Mouse (Mus musculus) stomach, embryonic 16.5 days (tissue): ENCODE measurements around the gene Parp6. TPM values are rescaled to one million over a fixed set of nuclear protein-coding genes. Genes with fewer than 3 reads are reported as not detected.

ENCODE experiments used
- ATAC-seq: fragments of 200-750 bp; cut with Nextera tagmentation; 2 replicates; pipeline ENCODE4 v1.8.0; 2017; ENCODE audit warnings: moderate number of reproducible peaks, moderate TSS enrichment; ENCODE audit not compliant: insufficient read depth, low FRiP score
- H3K27ac ChIP-seq: fragments of 300-500 bp; sonication (generic); 2 replicates; pipeline ENCODE4 v1.5.1; 2014; ENCODE audit warnings: low read length
- H3K27me3 ChIP-seq: fragments of 300-500 bp; sonication (generic); 2 replicates; pipeline ENCODE4 v1.6.1; 2014; ENCODE audit warnings: low read length, control low read depth, mixed read lengths; ENCODE audit not compliant: control insufficient read depth, insufficient read depth
- H3K36me3 ChIP-seq: fragments of 300-500 bp; sonication (generic); 2 replicates; pipeline ENCODE4 v1.6.1; 2014; ENCODE audit warnings: low read length; ENCODE audit not compliant: control insufficient read depth, insufficient read depth
- H3K4me1 ChIP-seq: fragments of 300-500 bp; sonication (generic); 2 replicates; pipeline ENCODE4 v1.6.1; 2014; ENCODE audit warnings: low read length, control low read depth, mixed read lengths; ENCODE audit not compliant: control insufficient read depth, insufficient read depth
- H3K4me2 ChIP-seq: fragments of 300-500 bp; sonication (generic); 2 replicates; pipeline ENCODE4 v1.6.1; 2014; ENCODE audit warnings: low read depth, low read length, mixed read lengths
- H3K4me3 ChIP-seq: fragments of 300-500 bp; sonication (generic); replicated peaks from 2 replicates; pipeline ENCODE4 v1.5.1; 2014; ENCODE audit warnings: mild to moderate bottlenecking, low read length
- H3K9ac ChIP-seq: fragments of 300-500 bp; sonication (generic); 2 replicates; pipeline ENCODE4 v1.6.1; 2014; ENCODE audit warnings: low read length
- H3K9me3 ChIP-seq: fragments of 300-500 bp; sonication (generic); replicated peaks from 2 replicates; pipeline ENCODE4 v1.6.1; 2016; ENCODE audit warnings: low read length, control low read depth; ENCODE audit not compliant: control insufficient read depth
- WGBS: fragments of 180-500 bp; shearing (Covaris S2); extraction: QIAGEN DNeasy Blood & Tissue Kit; methylation state at CpG from one replicate; pipeline ENCODE4 v1.1.7; 2014; 5-methylcytosine and 5-hydroxymethylcytosine counted together
- polyA plus RNA-seq: library from polyadenylated mRNA; unstranded; fragments of >200 nt; fragmentation: Nextera tagmentation; extraction: Ambion mirVana; gene quantifications from 2 replicates; pipeline ENCODE4 v1.2.1, GENCODE M21; 2015

Parp6 gene
- polyA plus RNA-seq, 1 experiment from 2014 or later = 31.1 TPM

DNA sequence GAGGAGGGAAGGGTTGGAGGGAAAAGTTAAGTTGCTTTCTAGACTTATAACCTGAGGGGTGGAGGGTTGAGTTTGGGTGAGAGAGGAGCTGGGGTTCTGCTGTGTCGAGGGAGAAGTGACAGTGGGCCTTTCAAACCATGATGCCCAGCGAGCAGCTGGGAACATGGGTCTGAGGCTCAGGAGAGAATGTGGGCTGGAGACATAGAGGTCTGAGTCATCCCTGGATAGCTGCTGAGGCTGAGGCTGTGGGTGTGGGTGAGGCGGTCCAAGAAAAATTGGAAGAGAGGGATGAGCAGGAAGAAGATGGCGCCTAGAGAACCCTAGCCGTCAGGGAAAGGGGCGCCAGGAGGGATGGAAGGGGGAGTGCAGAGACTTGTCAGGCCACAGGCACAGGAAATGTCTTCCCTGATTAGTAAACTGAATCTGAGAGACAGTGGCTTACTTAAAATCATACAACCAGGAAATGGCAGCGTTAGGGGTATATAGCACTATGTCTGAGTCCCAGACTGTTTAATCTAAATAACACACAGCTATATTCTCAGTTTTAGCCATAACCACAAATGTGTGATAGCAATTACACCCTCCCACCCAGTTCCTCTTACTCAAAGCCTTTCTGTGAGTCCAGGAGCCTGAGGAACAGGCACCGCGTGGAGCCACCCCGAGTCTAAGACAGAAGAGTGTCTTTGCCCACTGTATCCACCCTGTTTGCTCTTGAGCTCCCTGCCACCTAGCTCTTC, 27.2 kb upstream of the Parp6 start:
- no peaks in the 10 kb centered on the region for H3K36me3 ChIP-seq
- no peaks in the 10 kb centered on the region for H3K9me3 ChIP-seq
- no peak overlapping the region for H3K27ac ChIP-seq
- H3K4me1 ChIP-seq = 0 out of 2 replicates have a peak, but pooled peaks cover 3% of the 10 kb centered on the region
- 72% methylated on average over 10 of the region's 10 CpGs for WGBS
- no peak overlapping the region for H3K4me3 ChIP-seq
- no peak overlapping the region for H3K9ac ChIP-seq
- no peaks in the 10 kb centered on the region; the same call in 1 of the 2 replicates for H3K27me3 ChIP-seq
- H3K4me2 ChIP-seq = no peak overlapping the region
- no peak for ATAC-seq

DNA sequence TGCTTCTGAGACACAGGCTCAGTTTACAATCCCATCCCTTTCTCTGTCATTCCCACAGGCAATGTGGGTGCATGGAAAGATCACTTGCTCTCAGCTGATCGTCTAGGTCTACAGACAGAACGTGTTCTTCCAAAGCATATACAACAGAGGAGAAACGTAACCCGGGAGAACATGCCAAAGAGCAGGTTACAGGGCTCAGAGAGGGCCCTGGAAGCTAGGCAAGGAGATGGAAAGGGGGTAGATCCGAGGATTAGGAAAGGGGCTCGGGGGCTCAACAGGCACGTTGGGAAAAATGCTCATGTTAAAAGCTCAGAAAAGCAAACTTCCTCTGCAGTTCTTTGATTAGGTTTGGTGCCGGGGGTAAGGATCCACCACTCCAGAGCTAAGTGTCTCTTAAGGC, 15.4 kb upstream of the Parp6 start:
- ATAC-seq = no peak
- H3K4me1 ChIP-seq = no peaks in the 10 kb centered on the region
- WGBS = 69% methylated on average over 8 of the region's 8 CpGs

GRCm38 (mm10) chr9:59605967-59606366, 11.1 kb upstream of the Parp6 start:
- no peak overlapping the region for H3K27ac ChIP-seq
- no peaks in the 10 kb centered on the region for H3K9me3 ChIP-seq
- H3K4me2 ChIP-seq = no peak overlapping the region
- peaks cover 10% of the 10 kb centered on the region for H3K27me3 ChIP-seq
- no peak overlapping the region for H3K9ac ChIP-seq
- WGBS = 60% methylated on average over 6 of the region's 6 CpGs
- no peaks in the 10 kb centered on the region for H3K36me3 ChIP-seq
- H3K4me3 ChIP-seq = no peak overlapping the region
- H3K4me1 ChIP-seq = no peaks in the 10 kb centered on the region
- ATAC-seq = no peak

More for the DNA sequence above, 15.4 kb upstream of the Parp6 start:
- Histone ChIP-seq H3K4me3 (no peak overlapping the region), H3K9ac (no peak overlapping the region), H3K27me3 (peaks cover 10% of the 10 kb centered on the region), H3K4me2 (no peak overlapping the region), H3K9me3 (no peaks in the 10 kb centered on the region), H3K27ac (no peak overlapping the region), H3K36me3 (no peaks in the 10 kb centered on the region)

DNA sequence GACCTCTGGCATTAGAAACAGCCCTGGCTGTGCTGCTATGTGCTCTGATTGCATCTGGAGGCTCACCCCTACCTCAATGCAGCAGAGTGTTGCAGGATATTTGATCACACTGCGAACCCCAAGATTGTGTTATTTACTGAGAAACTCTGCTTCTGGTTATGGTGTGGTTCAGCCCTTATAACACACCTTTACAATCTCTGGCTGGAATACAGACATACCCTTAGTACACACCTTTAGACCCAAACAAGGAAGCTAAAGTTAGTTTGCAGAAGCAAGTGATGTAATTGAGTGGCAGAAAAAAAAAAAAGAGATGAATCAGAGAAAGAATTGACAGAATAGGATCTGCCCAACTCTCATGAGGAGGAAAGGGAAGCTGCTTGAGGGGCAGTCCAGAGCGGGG, 6.1 kb upstream of the Parp6 start:
- H3K4me1 ChIP-seq = no peaks in the 10 kb centered on the region
- WGBS = 82% methylated on average over 2 of the region's 2 CpGs
- H3K4me3 ChIP-seq = no peak overlapping the region
- no peak overlapping the region for H3K27ac ChIP-seq
- H3K27me3 ChIP-seq = no peaks in the 10 kb centered on the region
- no peak overlapping the region for H3K4me2 ChIP-seq
- H3K9ac ChIP-seq = no peak overlapping the region
- no peaks in the 10 kb centered on the region for H3K9me3 ChIP-seq
- no peaks in the 10 kb centered on the region for H3K36me3 ChIP-seq
- ATAC-seq = no peak

- H3K4me1 ChIP-seq = 0 out of 2 replicates have a peak, but pooled peaks cover 3% of the 10 kb centered on the region
- H3K9me3 ChIP-seq = no peaks in the 10 kb centered on the region
- H3K9ac ChIP-seq = no peak overlapping the region
- 79% methylated on average over 2 of the region's 2 CpGs for WGBS
- H3K36me3 ChIP-seq = no peaks in the 10 kb centered on the region
- no peak overlapping the region for H3K27ac ChIP-seq
- H3K4me3 ChIP-seq = no peak overlapping the region
- no peak overlapping the region for H3K4me2 ChIP-seq
- no peaks in the 10 kb centered on the region for H3K27me3 ChIP-seq
- ATAC-seq = no peak
These were observed 1.3 kb upstream of the Parp6 start for GRCm38 (mm10) chr9:59615797-59616196.

GRCm38 (mm10) chr9:59617307-59617973, 356 bp downstream of the Parp6 start:
- Histone ChIP-seq H3K4me2 (peak overlapping the region; percentile 55), H3K27ac (peak overlapping the region; percentile 89), H3K27me3 (no peaks in the 10 kb centered on the region), H3K9ac (peak overlapping the region; percentile 90), H3K9me3 (no peaks in the 10 kb centered on the region), H3K4me1 (0 out of 2 replicates have a peak, but pooled peaks cover 3% of the 10 kb centered on the region), H3K4me3 (peak overlapping the region; percentile 84), H3K36me3 (no peaks in the 10 kb centered on the region)
- under 1% methylated on average over 58 of the region's 58 CpGs for WGBS
- ATAC-seq = no peak

DNA sequence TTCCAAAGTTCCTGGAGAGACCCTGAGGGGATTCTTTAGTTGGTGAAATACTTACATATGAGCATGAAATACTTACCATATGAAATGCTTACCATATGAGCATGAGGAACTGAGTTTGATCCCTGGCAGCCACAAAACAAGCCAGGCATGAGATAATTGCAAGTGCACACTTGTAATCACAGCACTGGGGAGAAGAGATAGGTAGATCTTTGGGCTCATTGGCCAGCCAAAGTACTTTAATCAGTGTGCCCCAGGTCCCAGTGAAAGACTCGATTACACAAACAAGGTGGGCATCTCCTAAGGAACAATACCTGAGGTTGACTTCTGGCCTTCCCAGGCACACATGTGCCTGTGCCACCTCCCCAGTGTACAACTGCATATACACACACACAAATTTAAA, 21.3 kb downstream of the Parp6 start:
- WGBS = 87% methylated on average over 1 of the region's 1 CpGs
- H3K4me3 ChIP-seq = no peak overlapping the region
- no peaks in the 10 kb centered on the region for H3K9me3 ChIP-seq
- H3K4me2 ChIP-seq = no peak overlapping the region
- H3K4me1 ChIP-seq = no peaks in the 10 kb centered on the region
- no peak overlapping the region for H3K9ac ChIP-seq
- no peaks in the 10 kb centered on the region for H3K27me3 ChIP-seq
- no peak overlapping the region for H3K27ac ChIP-seq
- H3K36me3 ChIP-seq = 0 out of 2 replicates have a peak, but pooled peaks cover 5% of the 10 kb centered on the region
- ATAC-seq = no peak

- H3K9ac ChIP-seq = no peak overlapping the region
- no peak overlapping the region for H3K4me3 ChIP-seq
- H3K9me3 ChIP-seq = no peaks in the 10 kb centered on the region
- H3K4me1 ChIP-seq = no peaks in the 10 kb centered on the region
- no peak overlapping the region for H3K27ac ChIP-seq
- no peak for ATAC-seq
- 93% methylated on average over 4 of the region's 4 CpGs for WGBS
- H3K27me3 ChIP-seq = no peaks in the 10 kb centered on the region
- 0 out of 2 replicates have a peak, but pooled peaks cover 2% of the 10 kb centered on the region for H3K36me3 ChIP-seq
- H3K4me2 ChIP-seq = no peak overlapping the region
These were observed 22.9 kb downstream of the Parp6 start for GRCm38 (mm10) chr9:59639936-59640335.

DNA sequence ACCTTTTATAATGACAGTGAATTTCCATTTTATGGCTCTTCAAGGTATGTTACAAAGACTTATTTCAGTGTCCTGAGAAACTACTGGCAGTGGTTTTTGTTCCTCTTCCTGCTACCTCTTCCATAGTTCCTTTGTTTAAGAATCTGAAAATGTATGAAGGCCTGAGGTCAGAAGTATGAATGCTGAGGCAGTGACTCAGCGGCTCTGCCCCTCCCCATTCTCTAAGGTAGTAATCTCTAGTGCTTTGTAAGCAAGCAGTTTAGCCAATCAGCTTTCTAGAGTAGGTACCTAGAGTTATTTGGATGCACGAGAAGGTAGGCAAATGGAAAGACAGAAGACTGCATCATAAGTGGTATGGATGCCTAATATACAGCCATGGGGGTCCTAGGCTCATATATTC, 24.2 kb downstream of the Parp6 start:
- 0 out of 2 replicates have a peak, but pooled peaks have one; percentile 37 for ATAC-seq
- Histone ChIP-seq H3K27me3 (no peaks in the 10 kb centered on the region), H3K9me3 (no peaks in the 10 kb centered on the region), H3K36me3 (no peaks in the 10 kb centered on the region), H3K4me2 (no peak overlapping the region), H3K27ac (no peak overlapping the region), H3K4me1 (no peaks in the 10 kb centered on the region), H3K9ac (no peak overlapping the region), H3K4me3 (no peak overlapping the region)
- 67% methylated on average over 2 of the region's 2 CpGs for WGBS
